In the genomic region with DNA sequence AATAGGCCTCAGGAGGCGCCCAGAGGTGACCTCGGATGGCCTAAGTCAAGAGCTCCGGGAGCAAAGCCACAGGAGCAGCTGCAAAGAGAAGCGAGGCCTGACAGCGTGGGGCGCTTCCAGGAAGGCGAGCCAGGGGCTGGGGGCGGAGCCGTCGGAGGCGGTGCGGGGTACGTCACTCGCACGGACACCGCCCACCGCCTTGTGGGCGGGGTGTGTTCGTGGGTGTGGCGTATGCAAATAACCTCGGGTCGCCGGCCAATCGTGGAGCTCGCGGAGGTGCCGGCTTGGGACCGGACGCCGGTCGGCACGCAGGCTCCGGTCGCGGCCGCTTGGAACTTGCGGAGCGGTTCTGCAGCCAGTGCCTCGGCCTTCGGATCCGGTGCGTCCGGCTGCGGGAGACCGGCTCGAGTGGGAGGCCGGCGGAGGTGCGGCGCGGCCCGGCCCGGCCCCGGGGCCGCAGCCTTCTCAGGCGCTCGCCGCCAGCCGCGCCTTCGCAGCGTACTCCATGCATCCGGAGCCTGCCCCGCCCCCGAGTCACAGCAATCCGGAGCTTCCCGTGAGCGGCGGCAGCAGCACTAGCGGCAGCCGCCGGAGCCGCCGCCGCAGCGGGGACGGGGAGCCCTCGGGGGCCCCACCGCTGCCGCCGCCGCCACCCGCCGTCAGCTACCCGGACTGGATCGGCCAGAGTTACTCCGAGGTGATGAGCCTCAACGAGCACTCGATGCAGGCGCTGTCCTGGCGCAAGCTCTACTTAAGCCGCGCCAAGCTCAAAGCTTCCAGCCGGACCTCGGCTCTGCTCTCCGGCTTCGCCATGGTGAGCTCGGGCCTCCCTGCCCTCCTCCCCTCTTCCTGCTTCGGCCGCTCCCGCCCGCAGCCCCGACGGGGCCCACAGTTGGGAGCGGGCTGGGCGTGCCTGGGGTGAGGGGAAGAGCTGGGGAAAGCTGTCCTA, we compare ENCODE assay signal across 8 mouse cellular contexts. TPM values are rescaled to one million over a fixed set of nuclear protein-coding genes. Genes with fewer than 3 reads are reported as not detected.
DNase-seq lines count a peak whose midpoint lies in the region; ATAC-seq and TF ChIP-seq lines count a peak whose summit lies in the region.

Gene Orai1 (plus strand): TSS at position 322 of the 949 bp plus-strand sequence.

- ATAC-seq in activated CD4-positive, CD25-positive, alpha-beta regulatory T cell, adult 4 months = peak; percentile 70

- DNase-seq in gastrocnemius, adult 8-10 months (ENCODE audit: low spot score in 2 of 2) = peak; percentile 98 to 99
- peak; percentile 81 for DNase-seq in hindlimb bud, embryonic 11.5 days (ENCODE audit: extremely low spot score, low read depth, low spot score)
- peak; percentile 89 to 96 for DNase-seq in left cerebral cortex, adult 8-10 months (ENCODE audit: low spot score in 2 of 2)
- DNase-seq in right cerebral cortex, postnatal 10 days (ENCODE audit: low spot score in 2 of 2) = peak; percentile 98
- peak; percentile 97 for DNase-seq in urinary bladder, postnatal 25 days (ENCODE audit: low spot score)

- H3K9me3 ChIP-seq in megakaryocyte, embryonic 14.5 days = no peaks in the 10 kb centered on the region

- H3K4me3 ChIP-seq in cortical plate, adult 2 months (ENCODE audit: insufficient read depth, low read length) = peak within 1 kb of the TSS; percentile 43
- H3K4me3 ChIP-seq in megakaryocyte, embryonic 14.5 days (replicated peaks) = peak within 1 kb of the TSS; percentile 98

- H3K27ac ChIP-seq in cortical plate, adult 2 months (ENCODE audit: insufficient read depth, low read length) = peak within 1 kb of the TSS; percentile 54

- TF ChIP-seq CTCF in cortical plate, adult 2 months (IDR thresholded peaks at IDR 0.05; ENCODE audit: extremely low read depth, insufficient read depth, low read length) = no peak

- peaks cover 20% of the 10 kb centered on the region for H3K36me3 ChIP-seq in megakaryocyte, embryonic 14.5 days (replicated peaks; ENCODE audit: low read length)

- peak; percentile 62; the same call in 1 of the 2 replicates for TF ChIP-seq POLR2A in cortical plate, adult 2 months (IDR thresholded peaks at IDR 0.05; ENCODE audit: extremely low read depth, insufficient read depth, low read length)

- H3K27me3 ChIP-seq in megakaryocyte, embryonic 14.5 days (replicated peaks) = no peaks in the 10 kb centered on the region

- 0 out of 2 replicates have a peak, but pooled peaks cover 1% of the 10 kb centered on the region for H3K4me1 ChIP-seq in cortical plate, adult 2 months (ENCODE audit: control insufficient read depth, insufficient read depth, low read length)
- H3K4me1 ChIP-seq in megakaryocyte, embryonic 14.5 days = peaks cover 64% of the 10 kb centered on the region

RNA-seq across cellular contexts. Expression of gene Orai1, which starts in this region (rescaled TPM):
- polyA plus RNA-seq in activated CD4-positive, CD25-positive, alpha-beta regulatory T cell, adult 4 months (2017; shearing (Covaris generic)) = 1 to 10 TPM; 8.1 to 9.4 TPM
- polyA plus RNA-seq in cortical plate, adult 2 months (2012; rRNA removed) = 13.2 and 14.3 TPM in 2 replicates
- 10 to 100 TPM; 27.8 to 35.0 (median 29.8) TPM for total RNA-seq in gastrocnemius, adult 8-10 months (2022)
- total RNA-seq in left cerebral cortex, adult 8-10 months (2022) = 10 to 100 TPM in 2 of 4 experiments, 1 to 10 TPM in 2; 6.1 to 11.8 (median 9.2) TPM
- polyA plus RNA-seq in megakaryocyte, embryonic 14.5 days (2012; ENCODE audit: insufficient read depth, low replicate concordance) = 111 and 131 TPM in 2 replicates

Comparison
In these comparisons a context has a peak if more than half of its experiments do, and no peak if none do; other contexts are left out.
1. Peak in every context shown above with its lines: DNase-seq, ATAC-seq, H3K4me3 ChIP-seq and H3K27ac ChIP-seq.